Mouse (Mus musculus) liver, adult 2 months (tissue): ENCODE data around the gene Cabp1.
A peak's percentile ranks its signal among the peaks of the same experiment; 100 is the strongest.

ENCODE experiments used
- CTCF ChIP-seq: fragments of 200-500 bp; IDR thresholded peaks from 2 replicates; pipeline ENCODE4 v1.5.1; 2011; ENCODE audit warnings: low read depth, low read length, control low read depth
- POLR2A ChIP-seq: fragments of 200-500 bp; IDR thresholded peaks from 2 replicates; pipeline ENCODE4 v1.6.1; 2011; ENCODE audit warnings: low read length, control low read depth; ENCODE audit not compliant: insufficient read depth; ENCODE audit errors: extremely low read depth

DNA sequence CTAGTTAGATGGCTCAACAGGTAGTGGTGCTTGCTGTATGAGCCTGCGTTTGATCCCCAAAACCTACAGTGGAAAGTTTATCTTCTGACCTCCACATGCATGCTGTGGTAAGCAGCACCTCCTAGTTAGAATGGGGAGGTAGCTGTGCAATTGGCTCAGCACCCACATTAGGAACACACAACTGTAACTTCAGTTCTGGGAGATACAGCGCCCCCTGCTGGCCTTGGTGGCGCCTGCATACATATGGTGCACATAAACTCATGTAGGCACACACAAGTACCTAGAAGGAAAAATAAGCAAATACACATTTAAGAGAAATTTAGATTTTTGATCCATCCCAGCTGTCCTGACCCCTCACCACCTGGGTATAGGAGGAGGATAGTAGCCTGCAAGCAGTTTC, 28.3 kb upstream of the Cabp1 start:
- TF ChIP-seq CTCF = peak; percentile 24; the same call in 1 of the 2 replicates
- no peak for TF ChIP-seq POLR2A
